Mouse (Mus musculus) left cerebral cortex, adult 8-10 months (tissue): ENCODE data around the gene Lep. TPM values are rescaled to one million over a fixed set of nuclear protein-coding genes. Genes with fewer than 3 reads are reported as not detected.
A peak's percentile ranks its signal among the peaks of the same experiment; 100 is the strongest.

Source experiments
- DNase-seq, 2 experiments: peaks; one replicate each; pipeline ENCODE4 v3.0.0; 2022; ENCODE audit warnings: low spot score in 2 of 2
- microRNA-seq, 2 experiments: library from miRNA; unstranded; fragments of <30 nt; microRNA quantifications; one replicate each; pipeline ENCODE4 v1.2.0; 2022
- total RNA-seq, 4 experiments: library from RNA; stranded (reverse); gene quantifications; 2 replicates each; pipeline ENCODE4 v1.2.4; 2022

Lep gene
- total RNA-seq, 4 experiments from 2014 or later: not detected

GRCm38 (mm10) chr6:29115756-29116155 is 55.7 kb downstream of the Lep start:
- no peak for DNase-seq

- peak; percentile 40 to 67 for DNase-seq
Measured at GRCm38 (mm10) chr6:29117417-29118104, 57.5 kb downstream of the Lep start.

DNA sequence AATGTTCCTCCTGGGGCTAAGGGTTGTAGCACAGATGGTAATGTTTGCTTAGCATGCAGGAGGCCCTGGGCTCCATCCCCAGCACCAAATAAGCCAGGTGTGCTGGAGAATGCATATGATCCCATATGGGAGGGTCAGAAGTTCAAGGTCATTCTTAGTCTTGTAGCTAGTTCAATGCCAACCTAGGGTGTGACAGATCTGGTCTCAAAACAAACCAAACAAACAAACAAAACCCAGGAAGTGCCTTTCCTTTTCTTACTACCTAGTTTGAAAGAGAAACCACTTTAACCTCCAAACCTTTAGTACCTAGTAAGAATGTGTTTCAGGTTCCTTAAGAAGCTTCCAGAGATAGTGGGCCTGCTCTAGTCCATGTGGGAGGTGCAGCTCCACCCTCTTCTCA is 58.2 kb downstream of the Lep start:
- DNase-seq: no peak

- no peak for DNase-seq
Measured at GRCm38 (mm10) chr6:29118963-29119362, 58.9 kb downstream of the Lep start.

GRCm38 (mm10) chr6:29119990-29120389 is 60.0 kb downstream of the Lep start:
- DNase-seq: no peak

Small RNAs within 50 kb of the gene (microRNA-seq; reads per million reads assigned to microRNA genes)
- gene Mir129-1: 170 to 248 reads per million in 2 experiments

Other genes starting within 250 kb of the Lep start
- gene Lrrc4, start 228.5 kb upstream of the Lep start, total RNA-seq: 10 to 100 TPM; 83.9 to 94.8 (median 90.8) TPM
- 10 to 100 TPM; 29.5 to 37.0 (median 34.2) TPM for gene Rbm28, start 104.8 kb downstream of the Lep start, total RNA-seq
- gene Prrt4, start 119.4 kb downstream of the Lep start, total RNA-seq: 1 to 10 TPM; 3.8 to 4.7 (median 4.4) TPM
- 10 to 100 TPM; 52.5 to 72.2 (median 59.0) TPM for gene Impdh1, start 156.1 kb downstream of the Lep start, total RNA-seq
- gene Hilpda, start 212.3 kb downstream of the Lep start, total RNA-seq: 1 to 10 TPM; 5.2 to 8.6 (median 6.1) TPM
- under 1 TPM in 3 of 4 experiments, not detected in 1; 0.57 to 0.68 (median 0.67) TPM for gene Fam71f2, start 219.4 kb downstream of the Lep start, total RNA-seq